Mouse (Mus musculus) c-Kit-positive CD71-positive TER-119-negative erythroid progenitor cells, embryonic 14.5 days (primary cell): ENCODE data around the gene Fam149b.

Experiments
- DNase-seq: peaks from one replicate; pipeline ENCODE4 v3.0.0-alpha.2; 2013; ENCODE audit warnings: low read depth

Fam149b gene

DNA sequence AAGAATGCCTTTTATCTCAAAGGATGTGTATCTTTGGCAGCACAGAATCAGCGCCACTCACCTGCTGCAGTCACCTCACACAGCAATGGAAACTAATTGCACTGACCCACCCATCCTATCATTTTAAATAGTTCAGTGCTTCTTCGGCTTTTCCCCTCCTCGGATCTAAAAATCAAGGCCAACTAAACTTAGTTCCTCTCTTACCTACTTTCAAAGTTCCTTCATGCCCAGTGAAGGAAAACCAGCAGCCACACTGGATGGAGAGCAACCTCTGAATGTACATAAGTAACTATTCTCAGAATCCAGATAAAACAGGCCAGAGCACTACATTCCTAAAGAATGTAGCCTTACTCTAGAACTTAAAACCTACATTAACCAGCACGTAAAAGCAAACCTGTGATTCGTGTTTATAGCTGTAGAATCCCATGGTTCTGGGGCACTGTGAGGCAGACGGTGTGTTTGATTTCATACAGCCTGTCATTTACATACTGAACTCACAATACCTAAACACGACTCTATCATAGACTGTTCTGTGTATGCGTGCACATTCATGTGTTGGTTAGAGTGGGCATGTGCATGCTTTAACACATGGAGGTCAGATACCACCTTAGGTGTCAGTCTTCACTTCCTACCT, 41.6 kb downstream of the Fam149b start:
- DNase-seq, result no peak

DNA sequence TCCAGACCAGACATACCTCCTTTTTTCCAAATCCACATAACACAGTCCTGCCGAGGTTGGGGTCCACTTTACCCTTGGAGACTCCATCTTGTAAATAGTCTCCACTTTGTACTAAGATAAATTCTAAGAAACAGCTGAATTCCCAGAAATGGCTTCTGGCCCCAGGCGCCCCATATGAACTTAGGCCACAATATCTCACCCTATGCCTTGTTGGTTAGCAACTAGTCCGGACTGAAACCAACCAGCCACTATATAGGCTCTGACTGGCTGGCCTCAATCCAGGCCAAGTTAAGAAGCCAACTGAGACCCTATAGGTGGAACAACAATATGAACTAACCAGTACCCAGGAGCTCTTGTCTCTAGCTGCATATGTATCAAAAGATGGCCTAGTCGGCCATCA, 44.4 kb downstream of the Fam149b start:
- DNase-seq, result no peak

DNA sequence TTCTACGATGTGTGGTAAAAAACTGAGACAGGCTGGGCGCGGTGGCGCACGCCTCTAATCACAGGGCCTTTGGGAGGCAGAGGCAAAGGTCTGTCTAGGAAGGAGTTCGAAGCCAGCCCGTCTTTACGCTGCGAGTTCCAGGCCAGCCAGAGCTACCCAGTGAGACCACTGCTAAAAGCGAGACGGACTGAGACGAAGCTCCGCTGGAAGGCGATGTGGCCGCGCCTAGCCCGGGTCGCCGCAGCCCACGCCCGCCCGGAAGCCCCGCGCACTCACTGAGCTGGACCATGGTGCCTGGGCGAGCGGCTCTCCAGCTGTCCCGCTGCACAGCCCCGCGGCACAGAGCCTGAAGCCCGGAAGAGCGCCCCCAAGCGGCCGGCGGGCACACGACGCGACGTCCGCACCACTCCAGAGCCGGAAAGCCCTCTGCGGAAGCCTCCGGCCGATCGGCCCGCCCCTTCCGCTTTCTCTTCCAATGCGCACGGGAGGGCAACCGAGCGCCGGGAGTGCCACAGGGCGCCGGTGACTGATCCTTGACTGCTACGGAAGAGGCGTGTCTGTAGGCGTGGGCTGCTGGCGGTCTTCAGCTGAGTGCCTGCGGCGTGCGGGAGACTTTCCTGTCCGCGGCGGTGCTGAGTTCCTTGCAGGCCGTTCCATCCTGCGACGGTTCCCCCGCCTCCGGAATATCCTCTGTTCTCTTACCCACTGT, 45.4 kb downstream of the Fam149b start, which contains the start of gene Mrps16:
Gene Mrps16 (minus strand): TSS at position 430 of the 709 bp plus-strand sequence.
- peak; percentile 94 for DNase-seq

GRCm38 (mm10) chr14:20397220-20397619, 49.3 kb downstream of the Fam149b start:
- no peak for DNase-seq

DNA sequence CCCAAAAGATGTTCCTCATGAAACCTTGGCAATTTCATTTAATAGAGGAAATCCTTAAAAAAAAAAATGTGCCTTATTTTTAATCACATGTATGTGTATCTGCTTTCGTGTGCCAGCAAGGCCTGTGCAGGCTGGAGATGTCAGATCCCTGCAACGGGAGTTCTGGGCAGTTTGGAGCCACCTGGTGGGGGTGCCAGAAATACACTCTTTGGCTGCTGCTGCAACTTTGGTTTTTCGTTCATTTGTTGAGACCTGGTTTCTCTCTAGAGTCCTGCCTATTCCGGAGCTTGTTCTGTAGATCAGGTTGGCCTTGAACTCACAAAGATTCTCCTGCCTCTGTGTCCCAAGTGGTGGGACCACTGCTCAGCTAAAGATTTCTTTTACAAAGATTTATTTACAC, 50.9 kb downstream of the Fam149b start:
- DNase-seq, result no peak

DNA sequence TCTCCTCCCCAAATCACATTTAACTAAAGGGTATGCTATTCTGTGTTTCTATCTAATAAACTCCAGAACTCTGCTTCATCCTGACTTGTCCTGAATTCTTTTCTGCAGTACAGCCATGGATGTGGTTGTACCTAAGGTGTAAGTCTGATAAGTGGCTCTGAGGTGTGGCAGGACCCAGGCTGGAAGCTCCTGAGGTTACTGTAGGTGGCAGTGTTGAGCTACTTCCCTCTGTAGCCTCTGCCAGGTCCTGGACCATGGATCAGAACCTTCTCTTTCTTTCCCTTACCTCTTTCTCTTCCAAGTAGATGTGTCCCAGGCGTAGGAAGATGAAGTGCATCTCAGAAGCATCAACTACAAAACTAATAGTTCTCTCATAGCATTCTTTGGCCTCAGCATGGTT, 52.1 kb downstream of the Fam149b start:
- DNase-seq, result no peak

GRCm38 (mm10) chr14:20422257-20422656, 74.3 kb downstream of the Fam149b start:
- no peak for DNase-seq

DNA sequence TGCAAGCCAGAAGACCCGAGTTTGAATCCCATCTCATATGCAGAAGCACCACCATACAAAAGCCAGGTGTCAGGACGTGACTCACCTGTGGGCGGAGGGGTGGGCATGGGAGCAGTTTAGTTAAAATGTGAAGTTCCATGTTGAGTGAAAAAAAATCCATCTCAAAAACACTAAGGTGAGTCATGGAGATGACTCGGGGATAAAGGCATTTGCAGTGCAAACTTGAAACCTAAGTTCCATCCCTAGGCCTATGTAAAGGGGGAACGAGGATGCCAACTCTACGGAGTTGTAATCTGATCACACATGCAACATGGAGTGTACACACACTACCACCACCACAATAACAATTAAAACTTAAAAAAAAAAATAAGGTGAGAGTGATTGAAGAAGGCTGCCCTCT, 75.1 kb downstream of the Fam149b start:
- DNase-seq, result no peak

GRCm38 (mm10) chr14:20428593-20428992, 80.6 kb downstream of the Fam149b start:
- no peak for DNase-seq

- DNase-seq, result no peak
These were observed 81.9 kb downstream of the Fam149b start for GRCm38 (mm10) chr14:20429833-20430232.

DNA sequence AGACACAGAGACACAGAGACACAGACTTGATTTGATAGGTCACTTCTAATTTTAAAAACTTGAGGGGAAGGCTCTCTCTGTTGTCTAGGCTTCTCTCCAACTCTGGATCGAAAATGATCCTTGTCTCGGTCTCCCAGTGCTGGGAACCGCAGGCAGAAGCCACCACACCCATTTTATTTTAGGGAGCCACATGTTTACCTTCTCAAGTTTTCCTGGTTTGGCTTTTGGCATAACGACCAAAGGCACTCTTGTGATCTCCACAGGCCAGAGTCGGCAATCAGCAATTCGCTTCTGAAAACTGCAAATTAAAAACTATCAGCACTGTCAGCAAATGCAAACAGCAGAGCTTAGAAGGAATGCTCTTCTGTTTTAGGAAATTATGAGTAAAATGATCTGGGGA, 83.8 kb downstream of the Fam149b start:
- DNase-seq, result no peak

- DNase-seq, result no peak
These were observed 84.5 kb downstream of the Fam149b start for GRCm38 (mm10) chr14:20432420-20432819.
